Mouse (Mus musculus) small intestine, adult 2 months (tissue): ENCODE data around the gene Slc22a21.

Source experiments
- CTCF ChIP-seq: fragments of 200-500 bp; IDR thresholded peaks from 2 replicates; pipeline ENCODE4 v1.5.1; 2012; ENCODE audit warnings: low read depth, mild to moderate bottlenecking, control low read depth, inconsistent platforms, low read length, moderate library complexity, mixed read lengths; ENCODE audit not compliant: insufficient replicate concordance, insufficient read length; ENCODE audit errors: extremely low read depth
- POLR2A ChIP-seq: fragments of 200-500 bp; IDR thresholded peaks from 2 replicates; pipeline ENCODE4 v1.6.1; 2012; ENCODE audit warnings: low read depth, mild to moderate bottlenecking, control low read depth, inconsistent platforms, low read length, moderate library complexity

- TF ChIP-seq CTCF (no peak), POLR2A (no peak)
Observed at GRCm38 (mm10) chr11:53989232-53989631, 9.1 kb upstream of the Slc22a21 start.
